Mouse (Mus musculus) embryonic fibroblast, embryonic 13.5 days (primary cell): ENCODE results near the gene Ccm2.

Source experiments
- CTCF ChIP-seq: IDR thresholded peaks from 2 replicates; pipeline ENCODE4 v1.5.1; 2011; ENCODE audit warnings: mild to moderate bottlenecking, control low read depth, low read length, moderate library complexity, borderline replicate concordance; ENCODE audit not compliant: insufficient read depth
- POLR2A ChIP-seq: IDR thresholded peaks from 2 replicates; pipeline ENCODE4 v1.6.1; 2011; ENCODE audit warnings: low read depth, mild to moderate bottlenecking, control low read depth, low read length, moderate library complexity

- no peak for TF ChIP-seq CTCF
- no peak for TF ChIP-seq POLR2A
These were observed 39.1 kb downstream of the Ccm2 start for GRCm38 (mm10) chr11:6585748-6586147.
